24 mouse cellular contexts compared by ENCODE assay signal in genomic region chr13:51897579-51897978, GRCm38 (mm10). TPM values are rescaled to one million over a fixed set of nuclear protein-coding genes. Genes with fewer than 3 reads are reported as not detected.
DNase-seq lines count a peak whose midpoint lies in the region; ATAC-seq lines count a peak whose summit lies in the region.
"Had no signal": no experiment of that assay in that cellular context is flagged by ENCODE, and none has a peak within 500 bp of the region (broad histone marks: within the 10 kb centered on the region; RNA-seq: fewer than 3 reads in every experiment).

No protein-coding gene starts in this region.

- peaks cover 4% of the 10 kb centered on the region for H3K4me1 ChIP-seq in liver, embryonic 11.5 days (replicated peaks; ENCODE audit: control insufficient read depth, insufficient read depth, low read length)
- peaks cover 14% of the 10 kb centered on the region for H3K4me1 ChIP-seq in liver, embryonic 13.5 days (replicated peaks)

- H3K4me2 ChIP-seq in liver, embryonic 11.5 days, result no peak overlapping the region
- no peak overlapping the region for H3K4me2 ChIP-seq in liver, embryonic 13.5 days
- H3K4me2 ChIP-seq: embryonic facial prominence, embryonic 15.5 days; forebrain, embryonic 15.5 days; heart, embryonic 12.5 days; midbrain, embryonic 15.5 days; neural tube, embryonic 13.5 days had no signal

- H3K36me3 ChIP-seq in liver, embryonic 11.5 days (ENCODE audit: control insufficient read depth, insufficient read depth, low read length), result no peaks in the 10 kb centered on the region
- no peaks in the 10 kb centered on the region for H3K36me3 ChIP-seq in liver, embryonic 13.5 days
- H3K36me3 ChIP-seq: embryonic facial prominence, embryonic 15.5 days; forebrain, embryonic 15.5 days; heart, embryonic 12.5 days; hindbrain, embryonic 10.5 days; limb, embryonic 10.5 days; midbrain, embryonic 15.5 days; neural tube, embryonic 13.5 days had no signal

- peak; percentile 28 for DNase-seq in liver
- no peak for DNase-seq in liver, embryonic 11.5 days (ENCODE audit: low spot score)
- DNase-seq in retina, postnatal 1 day, result peak; percentile 82
- no peak for DNase-seq in retina, embryonic 14.5 days (ENCODE audit: low spot score)
- no peak for DNase-seq in liver, embryonic 13.5 days
- DNase-seq in lung, postnatal 4 days, result peak; percentile 41 to 75
- no peak for DNase-seq in right cerebral cortex, adult 18-20 months
- no peak for DNase-seq in c-Kit-positive CD71-positive TER-119-positive erythroid progenitor cells, embryonic 14.5 days (ENCODE audit: low spot score)
- DNase-seq: adrenal gland, adult 2 months; cerebellum, adult 2 months; gastrocnemius, postnatal 10 days; heart, postnatal 10 days; kidney, adult 18-20 months; kidney, postnatal 14 days had no signal

- no peak overlapping the region for H3K27ac ChIP-seq in liver, embryonic 11.5 days (ENCODE audit: low read depth, low read length)
- no peak overlapping the region for H3K27ac ChIP-seq in liver, embryonic 13.5 days
- H3K27ac ChIP-seq: embryonic facial prominence, embryonic 15.5 days; forebrain, embryonic 15.5 days; hindbrain, embryonic 10.5 days; limb, embryonic 10.5 days; macrophage; midbrain, embryonic 15.5 days; neural tube, embryonic 13.5 days had no signal

- H3K4me3 ChIP-seq in liver, embryonic 11.5 days (ENCODE audit: low read depth, low read length), result no peak overlapping the region
- no peak overlapping the region for H3K4me3 ChIP-seq in liver, embryonic 13.5 days (replicated peaks)
- H3K4me3 ChIP-seq: embryonic facial prominence, embryonic 15.5 days; forebrain, embryonic 15.5 days; heart, embryonic 12.5 days; hindbrain, embryonic 10.5 days; limb, embryonic 10.5 days; midbrain, embryonic 15.5 days; myocyte; neural tube, embryonic 13.5 days had no signal

- no peak; the same call in 1 of the 2 replicates for ATAC-seq in liver, embryonic 11.5 days (replicated peaks; ENCODE audit: low FRiP score)
- ATAC-seq in liver, embryonic 13.5 days (ENCODE audit: low read depth), result peak; percentile 75
- ATAC-seq: forebrain, embryonic 15.5 days; hindbrain, embryonic 16.5 days; midbrain, embryonic 15.5 days had no signal

- H3K9ac ChIP-seq in liver, embryonic 11.5 days (ENCODE audit: low read depth, low read length), result no peak overlapping the region
- no peak overlapping the region for H3K9ac ChIP-seq in liver, embryonic 13.5 days
- H3K9ac ChIP-seq: embryonic facial prominence, embryonic 15.5 days; forebrain, embryonic 15.5 days; heart, embryonic 12.5 days; midbrain, embryonic 15.5 days; neural tube, embryonic 13.5 days had no signal

- 73% methylated on average over 3 of the region's 3 CpGs for WGBS in liver, embryonic 11.5 days
- 68% methylated on average over 3 of the region's 3 CpGs for WGBS in liver, embryonic 13.5 days (ENCODE audit: insufficient replicate concordance)

- no peaks in the 10 kb centered on the region for H3K27me3 ChIP-seq in liver, embryonic 11.5 days (replicated peaks; ENCODE audit: control insufficient read depth, insufficient read depth, low read length)
- no peaks in the 10 kb centered on the region for H3K27me3 ChIP-seq in liver, embryonic 13.5 days
- H3K27me3 ChIP-seq: embryonic facial prominence, embryonic 15.5 days; forebrain, embryonic 15.5 days; heart, embryonic 12.5 days; midbrain, embryonic 15.5 days had no signal

- H3K9me3 ChIP-seq in liver, embryonic 11.5 days (ENCODE audit: control insufficient read depth, low read length), result no peaks in the 10 kb centered on the region
- no peaks in the 10 kb centered on the region; the same call in 1 of the 2 replicates for H3K9me3 ChIP-seq in liver, embryonic 13.5 days (replicated peaks)
- H3K9me3 ChIP-seq: limb, embryonic 10.5 days; midbrain, embryonic 15.5 days had no signal

RNA-seq across cellular contexts. Expression of gene Gadd45g, which starts 51.1 kb away (rescaled TPM):
- 29.4 and 30.4 TPM in 2 replicates for polyA plus RNA-seq in liver, embryonic 11.5 days (2014; fragmentation: Nextera tagmentation; extraction: Ambion mirVana)
- polyA plus RNA-seq in liver, embryonic 13.5 days (2015; fragmentation: Nextera tagmentation; extraction: Ambion mirVana), result 19.5 and 20.8 TPM in 2 replicates

Comparison
In these comparisons a context has a peak if more than half of its experiments do, and no peak if none do; other contexts are left out.
1. DNase-seq: peak in liver (single experiment), retina, postnatal 1 day (single experiment) and lung, postnatal 4 days (2 of 2); none in liver, embryonic 11.5 days (single experiment), retina, embryonic 14.5 days (single experiment), liver, embryonic 13.5 days (single experiment), right cerebral cortex, adult 18-20 months (single experiment) and c-Kit-positive CD71-positive TER-119-positive erythroid progenitor cells, embryonic 14.5 days (single experiment).